Mouse (Mus musculus) embryonic fibroblast, embryonic 13.5 days (primary cell): ENCODE data around the gene Maats1.

Source experiments
- CTCF ChIP-seq: IDR thresholded peaks from 2 replicates; pipeline ENCODE4 v1.5.1; 2011; ENCODE audit warnings: mild to moderate bottlenecking, control low read depth, low read length, moderate library complexity, borderline replicate concordance; ENCODE audit not compliant: insufficient read depth
- POLR2A ChIP-seq: IDR thresholded peaks from 2 replicates; pipeline ENCODE4 v1.6.1; 2011; ENCODE audit warnings: low read depth, mild to moderate bottlenecking, control low read depth, low read length, moderate library complexity

DNA sequence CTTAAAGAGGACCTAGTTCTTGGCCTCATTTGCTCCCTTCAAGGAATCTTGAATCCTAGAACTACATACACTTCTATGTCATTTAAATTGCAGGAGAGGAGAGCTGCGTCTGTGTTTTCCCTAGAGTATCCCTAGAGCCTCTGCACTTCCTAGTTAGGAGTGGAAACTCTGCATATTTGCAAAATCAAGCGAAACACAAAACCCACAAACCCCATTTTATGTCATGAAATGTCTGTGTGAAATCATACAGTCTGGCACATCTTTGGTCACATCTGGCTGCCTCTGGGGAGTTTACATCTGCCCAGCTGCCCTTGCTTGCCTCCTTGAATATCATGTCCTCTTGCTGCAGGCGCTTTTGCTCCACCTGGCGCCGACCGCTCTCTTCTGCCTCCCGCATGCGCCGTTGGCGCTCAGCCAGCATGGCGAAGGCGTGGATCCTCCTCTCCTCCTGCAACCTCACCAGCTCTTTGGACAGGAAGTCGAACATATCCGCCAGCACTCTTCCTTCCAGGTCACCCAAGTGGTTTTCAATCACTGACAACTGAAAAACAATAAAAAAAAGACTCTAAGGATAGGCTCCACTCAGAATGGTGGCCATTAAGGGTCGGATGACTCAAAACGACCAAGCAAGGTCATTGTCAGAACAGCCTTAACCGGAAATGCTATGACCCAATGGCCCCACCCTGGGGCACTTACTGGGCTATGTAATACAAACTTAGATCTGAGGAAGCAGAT, 37.3 kb downstream of the Maats1 start:
- TF ChIP-seq CTCF (no peak), POLR2A (no peak)
